Mouse (Mus musculus) neural tube, embryonic 13.5 days (tissue): ENCODE results near the gene Samd1. TPM values are rescaled to one million over a fixed set of nuclear protein-coding genes. Genes with fewer than 3 reads are reported as not detected.

Experiments used
- ATAC-seq: fragments of 200-750 bp; cut with Nextera tagmentation; 2 replicates; pipeline ENCODE4 v1.8.0; 2017; ENCODE audit warnings: low read depth, mild to moderate bottlenecking, moderate TSS enrichment, moderate library complexity
- H3K27ac ChIP-seq: fragments of 300-500 bp; sonication (generic); replicated peaks from 2 replicates; pipeline ENCODE4 v1.5.1; 2015; ENCODE audit warnings: moderate library complexity, mild to moderate bottlenecking, inconsistent platforms
- H3K27me3 ChIP-seq: fragments of 300-500 bp; sonication (generic); 2 replicates; pipeline ENCODE4 v1.6.1; 2015; ENCODE audit warnings: mild to moderate bottlenecking, inconsistent platforms
- H3K36me3 ChIP-seq: fragments of 300-500 bp; sonication (generic); 2 replicates; pipeline ENCODE4 v1.6.1; 2015; ENCODE audit warnings: mild to moderate bottlenecking, inconsistent platforms
- H3K4me1 ChIP-seq: fragments of 300-500 bp; sonication (generic); replicated peaks from 2 replicates; pipeline ENCODE4 v1.6.1; 2015; ENCODE audit warnings: inconsistent platforms
- H3K4me2 ChIP-seq: fragments of 300-500 bp; sonication (generic); 2 replicates; pipeline ENCODE4 v1.6.1; 2015; ENCODE audit warnings: inconsistent platforms, mild to moderate bottlenecking, moderate library complexity
- H3K4me3 ChIP-seq: fragments of 300-500 bp; sonication (generic); 2 replicates; pipeline ENCODE4 v1.5.1; 2015; ENCODE audit warnings: mild to moderate bottlenecking, inconsistent platforms
- H3K9ac ChIP-seq: fragments of 300-500 bp; sonication (generic); 2 replicates; pipeline ENCODE4 v1.6.1; 2015; ENCODE audit warnings: moderate library complexity, mild to moderate bottlenecking, inconsistent platforms
- H3K9me3 ChIP-seq: fragments of 300-500 bp; sonication (generic); 2 replicates; pipeline ENCODE4 v1.6.1; 2016; ENCODE audit warnings: inconsistent platforms
- WGBS: fragments of 180-500 bp; shearing (Covaris S2); methylation state at CpG from one replicate; pipeline ENCODE4 v1.1.7; 2015; 5-methylcytosine and 5-hydroxymethylcytosine counted together
- polyA plus RNA-seq: library from polyadenylated mRNA; unstranded; fragments of >200 nt; fragmentation: Nextera tagmentation; extraction: Ambion mirVana; gene quantifications from 2 replicates; pipeline ENCODE4 v1.2.1, GENCODE M21; 2015

The Samd1 gene
- polyA plus RNA-seq, 1 experiment from 2014 or later = 8.3 TPM

- 94% methylated on average over 14 of the region's 14 CpGs for WGBS
These were observed 7.3 kb upstream of the Samd1 start for GRCm38 (mm10) chr8:83990170-83990569.

GRCm38 (mm10) chr8:83992488-83992887 lies 5.0 kb upstream of the Samd1 start:
- peaks cover 8% of the 10 kb centered on the region; the same call in 1 of the 2 replicates for H3K4me1 ChIP-seq
- peaks cover 68% of the 10 kb centered on the region for H3K36me3 ChIP-seq
- 79% methylated on average over 2 of the region's 2 CpGs for WGBS

More at GRCm38 (mm10) chr8:83990170-83990569, 7.3 kb upstream of the Samd1 start:
- H3K9ac ChIP-seq = no peak overlapping the region
- no peaks in the 10 kb centered on the region for H3K4me1 ChIP-seq
- H3K27ac ChIP-seq = no peak overlapping the region
- peaks cover 90% of the 10 kb centered on the region for H3K36me3 ChIP-seq
- no peak for ATAC-seq
- H3K4me2 ChIP-seq = no peak overlapping the region
- no peak overlapping the region for H3K4me3 ChIP-seq
- H3K27me3 ChIP-seq = no peaks in the 10 kb centered on the region
- no peaks in the 10 kb centered on the region for H3K9me3 ChIP-seq

GRCm38 (mm10) chr8:83994030-83994429 lies 3.4 kb upstream of the Samd1 start:
- H3K4me1 ChIP-seq = peaks cover 13% of the 10 kb centered on the region
- H3K4me3 ChIP-seq = no peak overlapping the region
- 87% methylated on average over 3 of the region's 3 CpGs for WGBS
- no peak overlapping the region for H3K4me2 ChIP-seq
- H3K27me3 ChIP-seq = no peaks in the 10 kb centered on the region
- no peaks in the 10 kb centered on the region for H3K9me3 ChIP-seq
- H3K27ac ChIP-seq = no peak overlapping the region
- peaks cover 52% of the 10 kb centered on the region for H3K36me3 ChIP-seq
- ATAC-seq = no peak
- no peak overlapping the region for H3K9ac ChIP-seq

More at GRCm38 (mm10) chr8:83992488-83992887, 5.0 kb upstream of the Samd1 start:
- ATAC-seq = no peak
- H3K9ac ChIP-seq = no peak overlapping the region
- no peaks in the 10 kb centered on the region for H3K9me3 ChIP-seq
- no peaks in the 10 kb centered on the region for H3K27me3 ChIP-seq
- no peak overlapping the region for H3K4me2 ChIP-seq
- no peak overlapping the region for H3K27ac ChIP-seq
- H3K4me3 ChIP-seq = no peak overlapping the region

- H3K4me3 ChIP-seq = peak overlapping the region; percentile 79
- H3K9me3 ChIP-seq = no peaks in the 10 kb centered on the region
- ATAC-seq = 0 out of 2 replicates have a peak, but pooled peaks have one; percentile 4
- peaks cover 26% of the 10 kb centered on the region for H3K4me1 ChIP-seq
- no peak overlapping the region for H3K9ac ChIP-seq
- H3K27me3 ChIP-seq = peaks cover 15% of the 10 kb centered on the region
- H3K27ac ChIP-seq = no peak overlapping the region
- 11% methylated on average over 12 of the region's 12 CpGs for WGBS
- peak overlapping the region; percentile 74 for H3K4me2 ChIP-seq
- peaks cover 47% of the 10 kb centered on the region for H3K36me3 ChIP-seq
These were observed 1.5 kb upstream of the Samd1 start for GRCm38 (mm10) chr8:83995973-83996372.

- no peaks in the 10 kb centered on the region for H3K9me3 ChIP-seq
- peak overlapping the region; percentile 97 for H3K27ac ChIP-seq
- peaks cover 23% of the 10 kb centered on the region for H3K27me3 ChIP-seq
- peaks cover 33% of the 10 kb centered on the region for H3K4me1 ChIP-seq
- peak; percentile 69 for ATAC-seq
- peak overlapping the region; percentile 91 for H3K9ac ChIP-seq
- H3K4me2 ChIP-seq = peak overlapping the region; percentile 74
- H3K36me3 ChIP-seq = peaks cover 43% of the 10 kb centered on the region
- peak overlapping the region; percentile 79 for H3K4me3 ChIP-seq
- WGBS = under 1% methylated on average over 77 of the region's 103 CpGs
These were observed 636 bp upstream of the Samd1 start for GRCm38 (mm10) chr8:83996567-83997505.

GRCm38 (mm10) chr8:83998231-83999056 lies 972 bp downstream of the Samd1 start:
- WGBS = under 1% methylated on average over 76 of the region's 92 CpGs
- peak overlapping the region; percentile 85 for H3K9ac ChIP-seq
- peaks cover 35% of the 10 kb centered on the region for H3K36me3 ChIP-seq
- H3K4me3 ChIP-seq = peak overlapping the region; percentile 79
- H3K9me3 ChIP-seq = no peaks in the 10 kb centered on the region
- H3K27ac ChIP-seq = peak overlapping the region; percentile 92
- peak; percentile 16; the same call in 1 of the 2 replicates for ATAC-seq
- peaks cover 38% of the 10 kb centered on the region for H3K4me1 ChIP-seq
- H3K27me3 ChIP-seq = peaks cover 33% of the 10 kb centered on the region
- peak overlapping the region; percentile 81 for H3K4me2 ChIP-seq

- no peak overlapping the region for H3K27ac ChIP-seq
- H3K9ac ChIP-seq = peak overlapping the region; percentile 85
- ATAC-seq = no peak
- 72% methylated on average over 16 of the region's 16 CpGs for WGBS
- H3K4me2 ChIP-seq = peak overlapping the region; percentile 81
- peaks cover 30% of the 10 kb centered on the region for H3K36me3 ChIP-seq
- peak overlapping the region; percentile 79 for H3K4me3 ChIP-seq
- H3K9me3 ChIP-seq = no peaks in the 10 kb centered on the region
- peaks cover 33% of the 10 kb centered on the region for H3K27me3 ChIP-seq
- H3K4me1 ChIP-seq = peaks cover 43% of the 10 kb centered on the region
These were observed 1.7 kb downstream of the Samd1 start for GRCm38 (mm10) chr8:83999057-83999705.

- H3K27me3 ChIP-seq = peaks cover 33% of the 10 kb centered on the region
- peak overlapping the region; percentile 81; the same call in 1 of the 2 replicates for H3K4me2 ChIP-seq
- H3K36me3 ChIP-seq = peaks cover 23% of the 10 kb centered on the region
- 94% methylated on average over 2 of the region's 2 CpGs for WGBS
- H3K4me3 ChIP-seq = no peak overlapping the region
- no peak for ATAC-seq
- no peaks in the 10 kb centered on the region for H3K9me3 ChIP-seq
- H3K27ac ChIP-seq = no peak overlapping the region
- H3K4me1 ChIP-seq = peaks cover 46% of the 10 kb centered on the region
- H3K9ac ChIP-seq = no peak overlapping the region
These were observed 2.4 kb downstream of the Samd1 start for GRCm38 (mm10) chr8:83999825-84000224.

GRCm38 (mm10) chr8:84001281-84002000 lies 4.0 kb downstream of the Samd1 start, which contains the start of gene 1700067K01Rik:
TSS of gene 1700067K01Rik (plus strand) at chr8:84001502.
- WGBS = 17% methylated on average over 61 of the region's 61 CpGs
- Histone ChIP-seq H3K36me3 (peaks cover 20% of the 10 kb centered on the region), H3K9me3 (no peaks in the 10 kb centered on the region), H3K4me1 (peaks cover 44% of the 10 kb centered on the region), H3K4me3 (peak within 1 kb of the TSS; percentile 11), H3K27ac (no peak within 1 kb of the TSS), H3K4me2 (peak within 1 kb of the TSS; percentile 28), H3K27me3 (peaks cover 33% of the 10 kb centered on the region), H3K9ac (peak within 1 kb of the TSS; percentile 49; the same call in 1 of the 2 replicates)
- ATAC-seq = no peak

GRCm38 (mm10) chr8:84002957-84003611 lies 5.6 kb downstream of the Samd1 start:
- H3K9ac ChIP-seq = 0 out of 2 replicates have a peak overlapping the region, but pooled peaks have one; percentile 13
- peaks cover 42% of the 10 kb centered on the region for H3K4me1 ChIP-seq
- H3K27ac ChIP-seq = no peak overlapping the region
- H3K36me3 ChIP-seq = peaks cover 20% of the 10 kb centered on the region
- WGBS = 59% methylated on average over 12 of the region's 12 CpGs
- H3K27me3 ChIP-seq = peaks cover 33% of the 10 kb centered on the region
- no peaks in the 10 kb centered on the region for H3K9me3 ChIP-seq
- H3K4me3 ChIP-seq = no peak overlapping the region
- H3K4me2 ChIP-seq = no peak overlapping the region; the same call in 1 of the 2 replicates
- no peak for ATAC-seq
